Mouse (Mus musculus): ENCODE data around the gene Zfp143.

Zfp143 gene

GRCm38 (mm10) chr7:110128566-110128965 lies 67.5 kb downstream of the Zfp143 start:
- in situ Hi-C loops (cut with MboI, MseI): no loop called here

GRCm38 (mm10) chr7:110132272-110132671 lies 71.3 kb downstream of the Zfp143 start:
- in situ Hi-C loops (cut with MboI, MseI): loop anchor here in 1 of 2 experiments (10.0 kb wide), 1 partner anchor 363 kb away; no protein-coding TSS in a partner anchor

DNA sequence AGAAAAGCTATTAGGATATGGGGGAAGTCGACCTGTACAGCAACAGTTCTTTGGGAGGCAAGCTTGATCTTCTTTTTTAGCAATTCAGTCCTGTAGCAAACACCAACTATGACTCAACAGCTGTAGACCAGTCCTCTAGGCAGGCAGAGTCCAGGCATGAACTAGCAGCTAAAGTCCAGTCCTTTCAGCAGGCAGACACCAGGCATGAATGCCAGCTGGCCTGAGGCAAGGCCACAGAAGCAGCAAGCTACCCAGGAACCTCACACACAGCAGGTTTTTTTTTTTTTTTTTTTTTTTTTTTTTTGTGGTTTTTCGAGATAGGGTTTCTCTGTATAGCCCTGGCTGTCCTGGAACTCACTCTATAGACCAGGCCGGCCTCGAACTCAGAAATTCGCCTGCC lies 73.0 kb downstream of the Zfp143 start:
- in situ Hi-C loops (cut with MboI, MseI): loop anchor here in 1 of 2 experiments (10.0 kb wide), 1 partner anchor 361 kb away; no protein-coding TSS in a partner anchor

DNA sequence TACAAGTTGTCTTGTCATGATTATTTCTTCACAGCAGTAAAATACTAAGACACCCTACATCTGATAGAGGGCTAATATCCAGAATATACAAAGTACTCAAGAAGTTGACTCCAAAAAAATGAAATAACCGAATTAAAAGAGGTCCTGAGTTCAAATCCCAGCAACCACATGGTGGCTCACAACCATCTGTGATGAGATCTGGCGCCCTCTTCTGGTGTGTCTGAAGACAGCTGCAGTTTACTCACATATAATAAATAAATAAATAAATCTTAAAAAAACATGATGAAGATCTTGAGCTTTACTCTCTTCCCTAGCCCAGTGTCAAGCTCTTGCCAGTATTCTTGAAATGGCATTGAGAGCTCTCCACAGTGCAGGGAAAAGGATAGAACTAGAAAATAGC lies 77.5 kb downstream of the Zfp143 start:
- in situ Hi-C loops (cut with MboI, MseI): loop anchor here in 1 of 2 experiments (10.0 kb wide), 1 partner anchor 356 kb away; no protein-coding TSS in a partner anchor

DNA sequence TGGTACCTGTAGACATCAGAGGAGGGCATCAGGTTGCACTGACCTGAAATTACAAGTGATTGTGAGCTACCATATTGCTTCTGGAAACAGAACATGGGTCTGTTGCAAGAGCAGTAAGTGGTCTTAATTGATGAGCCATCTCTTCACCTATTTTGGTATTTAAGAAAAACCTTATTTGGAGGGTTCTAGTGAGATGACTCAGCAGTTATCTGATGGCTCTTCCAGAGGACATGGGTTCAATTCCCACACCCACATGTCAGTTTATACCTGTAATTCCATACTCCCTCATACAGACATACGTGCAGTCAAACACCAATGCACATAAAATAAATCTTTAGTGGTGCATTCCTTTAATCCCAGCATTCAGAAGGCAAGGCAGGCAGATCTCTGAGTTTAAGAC lies 82.8 kb downstream of the Zfp143 start:
- in situ Hi-C loops (cut with MboI, MseI): no loop called here
